Comparison of ENCODE assay signal across 8 mouse cellular contexts in the genomic region with DNA sequence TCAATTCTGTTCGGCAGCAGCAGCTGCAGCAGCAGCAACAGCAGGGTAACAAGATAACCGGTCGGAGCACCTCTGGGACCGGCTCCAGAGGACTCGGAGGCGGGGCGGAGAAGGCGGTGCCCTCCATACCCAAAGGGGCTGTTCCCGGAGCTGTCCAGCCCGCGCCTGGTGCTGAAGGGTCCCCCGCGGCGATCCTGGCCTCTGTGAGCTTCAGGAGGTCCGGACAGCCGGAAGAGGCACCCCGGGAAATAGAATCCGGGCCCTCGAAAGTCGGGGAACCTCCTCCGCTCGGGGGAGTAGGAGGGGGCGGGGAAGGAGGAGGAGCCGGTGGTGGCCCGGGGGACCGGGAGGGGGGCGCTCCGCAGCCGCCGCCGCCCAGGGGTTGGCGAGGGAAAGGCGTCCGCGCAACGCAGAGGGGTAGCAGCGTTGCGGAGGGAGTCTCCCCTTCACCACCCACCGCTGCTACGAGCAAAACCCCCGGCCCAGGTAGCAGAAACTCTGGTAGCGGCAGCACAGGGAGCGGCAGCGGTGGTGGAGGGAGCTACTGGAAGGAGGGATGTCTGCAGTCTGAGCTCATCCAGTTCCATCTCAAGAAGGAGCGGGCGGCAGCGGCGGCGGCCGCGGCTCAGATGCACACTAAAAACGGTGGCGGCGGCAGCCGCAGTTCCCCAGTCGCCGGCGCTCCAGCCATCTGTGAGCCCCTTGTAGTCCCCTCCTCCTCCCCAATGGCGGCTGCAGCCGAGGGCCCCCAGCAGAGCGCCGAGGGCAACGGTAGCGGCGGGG. TPM values are rescaled to one million over a fixed set of nuclear protein-coding genes. Genes with fewer than 3 reads are reported as not detected.
DNase-seq lines count a peak whose midpoint lies in the region; ATAC-seq and TF ChIP-seq lines count a peak whose summit lies in the region.

No protein-coding gene starts in this region.

- no peak for TF ChIP-seq POLR2A in ES-Bruce4 (IDR thresholded peaks at IDR 0.05; ENCODE audit: insufficient read depth, low read length)

- peak; percentile 74 for ATAC-seq in forebrain, embryonic 13.5 days
- ATAC-seq in heart, embryonic 16.5 days (replicated peaks; ENCODE audit: extremely low read depth, insufficient read depth, low FRiP score), result peak; percentile 93
- ATAC-seq in liver, embryonic 12.5 days, result peak; percentile 86
- peak; percentile 65 for ATAC-seq in neural tube, embryonic 12.5 days (ENCODE audit: low FRiP score, low read depth)

- no peaks in the 10 kb centered on the region for H3K4me1 ChIP-seq in ES-Bruce4 (ENCODE audit: control insufficient read depth, insufficient read depth, low read length)
- peaks cover 41% of the 10 kb centered on the region for H3K4me1 ChIP-seq in forebrain, embryonic 13.5 days
- H3K4me1 ChIP-seq in heart, embryonic 16.5 days (ENCODE audit: control insufficient read depth, insufficient read depth, low read length), result peaks cover 6% of the 10 kb centered on the region; the same call in 1 of the 2 replicates
- H3K4me1 ChIP-seq in liver, embryonic 12.5 days, result peaks cover 6% of the 10 kb centered on the region; the same call in 1 of the 2 replicates
- peaks cover 25% of the 10 kb centered on the region for H3K4me1 ChIP-seq in neural tube, embryonic 12.5 days

- no peak overlapping the region for H3K27ac ChIP-seq in ES-Bruce4 (ENCODE audit: insufficient read depth, low read length)
- peak overlapping the region; percentile 96 for H3K27ac ChIP-seq in forebrain, embryonic 13.5 days
- H3K27ac ChIP-seq in heart, embryonic 16.5 days (ENCODE audit: low read length), result no peak overlapping the region
- H3K27ac ChIP-seq in liver, embryonic 12.5 days, result no peak overlapping the region
- peak overlapping the region; percentile 84 for H3K27ac ChIP-seq in neural tube, embryonic 12.5 days

- TF ChIP-seq CTCF in ES-Bruce4 (IDR thresholded peaks at IDR 0.05; ENCODE audit: low read depth, low read length), result no peak

- peak overlapping the region; percentile 39 for H3K9ac ChIP-seq in ES-Bruce4 (ENCODE audit: low read depth, poor library complexity, severe bottlenecking)
- H3K9ac ChIP-seq in forebrain, embryonic 13.5 days, result peak overlapping the region; percentile 93
- no peak overlapping the region for H3K9ac ChIP-seq in heart, embryonic 16.5 days (ENCODE audit: low read length)
- H3K9ac ChIP-seq in liver, embryonic 12.5 days, result no peak overlapping the region
- H3K9ac ChIP-seq in neural tube, embryonic 12.5 days, result peak overlapping the region; percentile 78

- WGBS in forebrain, embryonic 13.5 days, result under 1% methylated on average over 53 of the region's 65 CpGs
- under 1% methylated on average over 64 of the region's 65 CpGs for WGBS in heart, embryonic 16.5 days
- WGBS in liver, embryonic 12.5 days (ENCODE audit: insufficient replicate concordance), result under 1% methylated on average over 64 of the region's 65 CpGs
- WGBS in neural tube, embryonic 12.5 days, result under 1% methylated on average over 64 of the region's 65 CpGs

- H3K4me2 ChIP-seq in forebrain, embryonic 13.5 days, result peak overlapping the region; percentile 88
- H3K4me2 ChIP-seq in heart, embryonic 16.5 days (ENCODE audit: low read depth, low read length), result peak overlapping the region; percentile 84
- H3K4me2 ChIP-seq in liver, embryonic 12.5 days, result peak overlapping the region; percentile 68
- peak overlapping the region; percentile 87 for H3K4me2 ChIP-seq in neural tube, embryonic 12.5 days (replicated peaks)

- peak; percentile 28 for DNase-seq in c-Kit-positive CD71-positive TER-119-positive erythroid progenitor cells, embryonic 14.5 days (ENCODE audit: low spot score)
- peak; percentile 73 to 82 for DNase-seq in kidney, postnatal 25 days
- DNase-seq in testis, postnatal 14 days (ENCODE audit: low spot score), result peak; percentile 78

- H3K27me3 ChIP-seq in ES-Bruce4 (ENCODE audit: control insufficient read depth, insufficient read depth, low read length, poor library complexity, severe bottlenecking), result 0 out of 2 replicates have a peak, but pooled peaks cover 3% of the 10 kb centered on the region
- no peaks in the 10 kb centered on the region for H3K27me3 ChIP-seq in forebrain, embryonic 13.5 days
- H3K27me3 ChIP-seq in heart, embryonic 16.5 days (ENCODE audit: control insufficient read depth, insufficient read depth, low read length), result peaks cover 52% of the 10 kb centered on the region
- H3K27me3 ChIP-seq in liver, embryonic 12.5 days (replicated peaks), result peaks cover 61% of the 10 kb centered on the region
- no peaks in the 10 kb centered on the region for H3K27me3 ChIP-seq in neural tube, embryonic 12.5 days (replicated peaks)

- TF ChIP-seq EP300 in ES-Bruce4 (IDR thresholded peaks at IDR 0.05; ENCODE audit: insufficient read depth, low read depth, low read length), result no peak

- H3K4me3 ChIP-seq in ES-Bruce4 (ENCODE audit: low read depth, low read length), result peak overlapping the region; percentile 88
- H3K4me3 ChIP-seq in forebrain, embryonic 13.5 days, result peak overlapping the region; percentile 79
- H3K4me3 ChIP-seq in heart, embryonic 16.5 days (ENCODE audit: low read length), result peak overlapping the region; percentile 58
- H3K4me3 ChIP-seq in liver, embryonic 12.5 days, result peak overlapping the region; percentile 47
- peak overlapping the region; percentile 78 for H3K4me3 ChIP-seq in neural tube, embryonic 12.5 days

- no peaks in the 10 kb centered on the region for H3K9me3 ChIP-seq in ES-Bruce4 (replicated peaks; ENCODE audit: control insufficient read depth, insufficient read depth, low read length, poor library complexity, severe bottlenecking)
- H3K9me3 ChIP-seq in forebrain, embryonic 13.5 days (replicated peaks), result no peaks in the 10 kb centered on the region
- no peaks in the 10 kb centered on the region for H3K9me3 ChIP-seq in heart, embryonic 16.5 days (replicated peaks; ENCODE audit: control insufficient read depth, low read length)
- H3K9me3 ChIP-seq in liver, embryonic 12.5 days (replicated peaks), result no peaks in the 10 kb centered on the region
- H3K9me3 ChIP-seq in neural tube, embryonic 12.5 days, result no peaks in the 10 kb centered on the region

- no peaks in the 10 kb centered on the region for H3K36me3 ChIP-seq in ES-Bruce4 (ENCODE audit: control insufficient read depth, insufficient read depth, low read length, poor library complexity, severe bottlenecking)
- H3K36me3 ChIP-seq in forebrain, embryonic 13.5 days (ENCODE audit: poor library complexity, severe bottlenecking), result peaks cover 13% of the 10 kb centered on the region
- no peaks in the 10 kb centered on the region for H3K36me3 ChIP-seq in heart, embryonic 16.5 days (ENCODE audit: control insufficient read depth, insufficient read depth)
- H3K36me3 ChIP-seq in liver, embryonic 12.5 days, result no peaks in the 10 kb centered on the region
- H3K36me3 ChIP-seq in neural tube, embryonic 12.5 days, result peaks cover 5% of the 10 kb centered on the region

RNA-seq across cellular contexts. Expression of a gene that starts 3.4 kb away (rescaled TPM):
- polyA plus RNA-seq in ES-Bruce4 (2011; ENCODE audit: insufficient read depth, insufficient read length, low read depth, missing spikeins), result 1.6 and 2.5 TPM in 2 replicates
- 60.4 and 65.3 TPM in 2 replicates for polyA plus RNA-seq in forebrain, embryonic 13.5 days (2015; fragmentation: Nextera tagmentation; extraction: Ambion mirVana)
- 0.09 and 0.22 TPM in 2 replicates for polyA plus RNA-seq in heart, embryonic 16.5 days (2015; fragmentation: Nextera tagmentation; extraction: Ambion mirVana)
- polyA plus RNA-seq in liver, embryonic 12.5 days (2016; fragmentation: Nextera tagmentation; extraction: Ambion mirVana), result 0.10 and 0.14 TPM in 2 replicates
- 79.9 and 80.6 TPM in 2 replicates for polyA plus RNA-seq in neural tube, embryonic 12.5 days (2016; fragmentation: Nextera tagmentation; extraction: Ambion mirVana)

RNA-seq across cellular contexts. Expression of a gene that starts 51.7 kb away (rescaled TPM):
- 3.3 TPM in 1 of 2 replicates, not detected in the other for polyA plus RNA-seq in ES-Bruce4 (2011; ENCODE audit: insufficient read depth, insufficient read length, low read depth, missing spikeins)
- polyA plus RNA-seq in forebrain, embryonic 13.5 days (2015; fragmentation: Nextera tagmentation; extraction: Ambion mirVana), result 13.0 and 19.1 TPM in 2 replicates
- not detected in 2 replicates for polyA plus RNA-seq in heart, embryonic 16.5 days (2015; fragmentation: Nextera tagmentation; extraction: Ambion mirVana)
- not detected in 2 replicates for polyA plus RNA-seq in liver, embryonic 12.5 days (2016; fragmentation: Nextera tagmentation; extraction: Ambion mirVana)
- 6.1 and 6.7 TPM in 2 replicates for polyA plus RNA-seq in neural tube, embryonic 12.5 days (2016; fragmentation: Nextera tagmentation; extraction: Ambion mirVana)

Comparison
In these comparisons a context has a peak if more than half of its experiments do, and no peak if none do; other contexts are left out.
1. H3K27ac ChIP-seq: peak in forebrain, embryonic 13.5 days (single experiment) and neural tube, embryonic 12.5 days (single experiment); none in ES-Bruce4 (single experiment), heart, embryonic 16.5 days (single experiment) and liver, embryonic 12.5 days (single experiment).
2. H3K9ac ChIP-seq: peak in ES-Bruce4 (single experiment), forebrain, embryonic 13.5 days (single experiment) and neural tube, embryonic 12.5 days (single experiment); none in heart, embryonic 16.5 days (single experiment) and liver, embryonic 12.5 days (single experiment).
3. DNase-seq: peak in every context shown above with its lines; median percentile 78 in testis, postnatal 14 days; 78 in kidney, postnatal 25 days; 28 in c-Kit-positive CD71-positive TER-119-positive erythroid progenitor cells, embryonic 14.5 days.
4. RNA of a gene that starts 3.4 kb away (polyA plus RNA-seq): 79.9 to 80.6 TPM in neural tube, embryonic 12.5 days and 60.4 to 65.3 TPM in forebrain, embryonic 13.5 days; 1.6 to 2.5 TPM in ES-Bruce4, 0.09 to 0.22 TPM in heart, embryonic 16.5 days and 0.10 to 0.14 TPM in liver, embryonic 12.5 days; every median in the first group is over 10 times any median in the second.
5. Peak in every context shown above with its lines, with median percentiles within 50 percentile points of each other: H3K4me3 ChIP-seq, ATAC-seq and H3K4me2 ChIP-seq.